Mouse (Mus musculus) Patski (cell line): ENCODE results near the gene Rad50. TPM values are rescaled to one million over a fixed set of nuclear protein-coding genes. Genes with fewer than 3 reads are reported as not detected.

Experiments
- ATAC-seq: fragments of 100-300 bp; one replicate; pipeline ENCODE4 v1.8.0; 2021
- CTCF ChIA-PET: fragments of 350-600 bp; sonication (Branson Sonifier 250); formaldehyde crosslinking; loops from one replicate; lab custom pipeline; 2022; ENCODE audit warnings: inconsistent platforms; lab: Charles Lee
- POLR2A ChIA-PET: fragments of 350-600 bp; sonication (Branson Sonifier 250); formaldehyde crosslinking; loops from one replicate; lab custom pipeline; 2022; ENCODE audit warnings: antibody characterized with exemption, inconsistent platforms; lab: Charles Lee
- DNase-seq: peaks from one replicate; pipeline ENCODE4 v3.0.0-alpha.2; 2011; ENCODE audit warnings: low read depth, low spot score
- H3K27me3 ChIP-seq: fragments of 371-371 bp; one replicate; pipeline ENCODE4 v1.5.1; 2021
- CTCF ChIP-seq: fragments of 100-300 bp; IDR thresholded peaks from one replicate; pipeline ENCODE4 v1.5.1; 2021
- in situ Hi-C: fragments of 300-500 bp; cut with MboI; formaldehyde crosslinking; loops from 3 replicates; pipeline ENCODE4 v1.11.1; 2018; ENCODE audit warnings: low pct_unique_long_range_greater_than_20kb, mixed read lengths
- polyA plus RNA-seq: library from polyadenylated mRNA; unstranded; gene quantifications from one replicate; pipeline ENCODE4 v1.2.3, GENCODE M21; 2021

The Rad50 gene
- 20.9 TPM for polyA plus RNA-seq

DNA sequence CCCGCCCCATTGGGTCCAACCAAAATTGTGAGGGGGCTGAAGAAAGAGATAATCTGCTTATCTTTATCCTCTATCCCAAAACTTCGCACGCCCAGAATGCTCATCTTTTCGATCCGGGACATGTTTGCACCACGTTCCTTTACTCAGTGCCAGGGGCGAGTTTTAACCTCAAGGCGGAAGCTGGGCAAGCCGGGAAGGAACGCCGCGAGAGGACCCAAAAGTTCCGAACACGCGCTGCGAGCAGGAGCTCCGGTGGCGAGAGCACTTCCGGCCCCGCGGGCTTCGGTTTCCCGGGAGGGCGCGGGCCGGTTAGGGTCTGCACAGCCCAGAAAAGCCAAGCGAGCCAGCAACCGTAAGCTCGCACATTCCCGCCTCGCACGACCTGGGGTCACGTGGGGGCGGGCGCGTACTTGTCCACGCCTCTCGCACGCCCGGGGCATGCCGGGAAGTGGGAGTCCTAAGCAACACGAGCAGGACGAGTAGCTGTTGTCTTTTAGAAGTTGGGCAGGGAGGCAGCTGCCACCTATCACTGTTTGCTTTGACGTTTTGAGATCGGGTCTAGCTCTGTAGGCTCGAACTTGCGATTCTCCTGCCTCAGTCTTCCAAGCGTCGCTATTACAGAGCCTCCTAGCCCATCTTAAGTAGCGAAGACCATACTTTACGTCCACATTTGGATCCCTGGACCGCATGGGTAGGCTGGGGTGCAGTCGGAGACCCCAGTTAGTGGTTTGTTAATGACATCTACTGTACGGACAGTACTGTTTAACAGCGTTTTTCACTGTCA is at the start of gene Rad50:
Rad50 (minus strand) TSS at position 386 of the 784 bp plus-strand sequence.
- in situ Hi-C loops, result no loop called here
- CTCF ChIA-PET, result interaction anchor here (0.9 to 1.4 kb wide), 2 partner anchors 13 to 30 kb away, joined by 3 to 4 read pairs; partner anchors contain the start of gene Il5

DNA sequence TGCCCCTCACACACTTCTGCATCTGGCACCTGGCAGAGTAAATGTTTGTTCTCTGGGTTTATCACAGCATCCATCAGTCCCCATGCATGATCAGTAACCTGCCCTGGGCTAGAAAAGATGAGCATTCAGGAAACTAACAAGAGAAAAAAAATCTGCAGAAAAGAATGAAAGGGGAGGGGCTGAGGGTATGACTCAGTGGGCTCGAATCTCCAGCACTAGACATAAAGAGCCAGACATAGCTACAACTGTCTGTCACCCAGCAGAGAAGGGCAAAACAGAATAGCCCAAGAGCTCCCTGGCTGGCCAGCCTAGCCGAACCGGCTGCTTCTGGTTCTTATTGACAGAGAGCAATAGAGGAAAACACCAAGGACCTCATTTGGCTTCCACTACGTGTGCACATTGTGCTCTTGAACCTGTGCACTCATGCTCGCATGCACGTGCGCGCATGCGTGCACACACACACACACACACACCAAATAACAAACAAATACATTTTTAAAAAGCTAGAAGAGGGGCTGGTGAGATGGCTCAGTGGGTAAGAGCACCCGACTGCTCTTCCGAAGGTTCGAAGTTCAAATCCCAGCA is 48.0 kb upstream of the Rad50 start:
- POLR2A ChIA-PET, result no interaction called here
- in situ Hi-C loops, result no loop called here
- DNase-seq (no peak), ATAC-seq (peak; percentile 57)
- CTCF ChIA-PET, result interaction anchor here (0.9 to 3.0 kb wide), 3 partner anchors 18 to 102 kb away, joined by 3 to 15 read pairs (median 6); no protein-coding TSS in a partner anchor
- H3K27me3 ChIP-seq, result no peaks in the 10 kb centered on the region
- no peak for TF ChIP-seq CTCF

More for the DNA sequence above, at the start of gene Rad50:
- TF ChIP-seq CTCF, result no peak
- H3K27me3 ChIP-seq, result no peaks in the 10 kb centered on the region
- ATAC-seq (peak; percentile 71), DNase-seq (peak; percentile 12)
- POLR2A ChIA-PET, result interaction anchor here (0.5 to 1.6 kb wide), 3 partner anchors 14 to 957 kb away, joined by 3 to 4 read pairs (median 3); no protein-coding TSS in a partner anchor

- H3K27me3 ChIP-seq, result no peaks in the 10 kb centered on the region
- in situ Hi-C loops, result loop anchor here (5.0 to 25.0 kb wide), 2 partner anchors 102 to 512 kb away; partner anchors contain the start of gene Il3
- POLR2A ChIA-PET, result no interaction called here
- CTCF ChIA-PET, result no interaction called here
- no peak for DNase-seq
- TF ChIP-seq CTCF, result no peak
- no peak for ATAC-seq
Measured at GRCm38 (mm10) chr11:53749716-53750352, 42.7 kb upstream of the Rad50 start.

- ChIA-PET CTCF (no interaction called here), POLR2A (no interaction called here)
- DNase-seq, result no peak
- no peak for ATAC-seq
- in situ Hi-C loops, result loop anchor here (25.0 kb wide), 1 partner anchor 513 kb away; the partner anchor contains the start of gene Il3
- no peak for TF ChIP-seq CTCF
- H3K27me3 ChIP-seq, result no peaks in the 10 kb centered on the region
Measured at GRCm38 (mm10) chr11:53749306-53749705, 42.2 kb upstream of the Rad50 start.

DNA sequence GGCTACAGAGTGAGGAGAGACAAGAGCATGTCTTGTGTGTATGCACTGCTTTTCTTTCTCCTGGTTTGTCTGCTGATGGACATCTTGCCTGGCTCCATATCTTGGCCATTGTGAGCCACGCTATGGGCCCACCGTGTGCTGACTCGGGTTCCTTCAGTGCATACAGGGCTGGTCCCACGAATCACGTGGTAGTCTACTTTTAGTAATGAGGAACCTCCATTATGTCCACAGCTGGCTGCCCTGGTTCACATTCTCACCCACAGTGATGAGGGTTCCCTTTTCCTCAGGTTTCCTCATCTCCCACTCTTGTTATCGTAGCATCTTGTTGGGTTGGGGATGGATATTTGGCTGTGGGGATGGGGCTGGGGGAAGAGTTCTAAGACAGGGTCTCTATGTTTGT is 41.5 kb upstream of the Rad50 start:
- POLR2A ChIA-PET, result no interaction called here

GRCm38 (mm10) chr11:53747985-53748384 is 40.9 kb upstream of the Rad50 start:
- in situ Hi-C loops, result loop anchor here (25.0 kb wide), 1 partner anchor 514 kb away; the partner anchor contains the start of gene Il3

More for the DNA sequence above, 41.5 kb upstream of the Rad50 start:
- TF ChIP-seq CTCF, result no peak
- no peak for DNase-seq
- in situ Hi-C loops, result loop anchor here (25.0 kb wide), 1 partner anchor 514 kb away; the partner anchor contains the start of gene Il3
- H3K27me3 ChIP-seq, result no peaks in the 10 kb centered on the region
- no peak for ATAC-seq
- CTCF ChIA-PET, result no interaction called here

GRCm38 (mm10) chr11:53745260-53745659 is 38.1 kb upstream of the Rad50 start:
- ATAC-seq (no peak), DNase-seq (no peak)
- H3K27me3 ChIP-seq, result no peaks in the 10 kb centered on the region
- peak; percentile 45 for TF ChIP-seq CTCF
- ChIA-PET POLR2A (no interaction called here), CTCF (interaction anchor here (2.1 kb wide), 1 partner anchor 105 kb away, joined by 12 read pairs; no protein-coding TSS in a partner anchor)
- in situ Hi-C loops, result loop anchor here (25.0 kb wide), 1 partner anchor 517 kb away; the partner anchor contains the start of gene Il3

More at GRCm38 (mm10) chr11:53747985-53748384, 40.9 kb upstream of the Rad50 start:
- no peak for ATAC-seq
- POLR2A ChIA-PET, result no interaction called here
- no peak for DNase-seq
- CTCF ChIA-PET, result no interaction called here
- TF ChIP-seq CTCF, result no peak
- H3K27me3 ChIP-seq, result no peaks in the 10 kb centered on the region

GRCm38 (mm10) chr11:53742353-53742752 is 35.2 kb upstream of the Rad50 start:
- no peaks in the 10 kb centered on the region for H3K27me3 ChIP-seq
- POLR2A ChIA-PET, result no interaction called here
- in situ Hi-C loops, result loop anchor here (25.0 kb wide), 1 partner anchor 520 kb away; the partner anchor contains the start of gene Il3
- no peak for ATAC-seq
- DNase-seq, result no peak
- no peak for TF ChIP-seq CTCF
- CTCF ChIA-PET, result interaction anchor here (0.6 to 1.7 kb wide), 3 partner anchors 31 to 115 kb away, joined by 3 to 9 read pairs (median 3); no protein-coding TSS in a partner anchor

DNA sequence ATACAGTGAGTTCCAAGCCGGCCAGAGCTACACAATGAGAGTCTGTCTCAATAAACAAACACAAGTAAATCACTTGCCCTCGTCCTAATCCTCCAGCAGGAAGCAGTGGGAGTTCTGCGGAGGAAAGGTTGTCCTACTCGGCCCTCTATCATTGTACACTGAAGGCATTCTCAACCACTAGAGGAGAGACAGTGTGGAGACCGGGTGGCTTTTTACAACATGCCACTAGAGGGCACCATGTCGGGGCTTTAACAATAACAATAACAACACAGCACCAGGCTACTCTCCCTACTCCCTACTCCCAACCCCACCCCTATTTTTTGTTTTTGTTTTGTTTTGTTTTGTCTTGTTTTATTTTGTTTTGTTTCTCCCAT is 30.4 kb upstream of the Rad50 start:
- peak; percentile 47 for ATAC-seq
- in situ Hi-C loops, result loop anchor here (25.0 kb wide), 1 partner anchor 525 kb away; the partner anchor contains the start of gene Il3

More for the DNA sequence above, 30.4 kb upstream of the Rad50 start:
- no peaks in the 10 kb centered on the region for H3K27me3 ChIP-seq
- CTCF ChIA-PET, result interaction anchor here (0.8 to 3.4 kb wide), 20 partner anchors 10 to 267 kb away, joined by 3 to 30 read pairs (median 4); partner anchors contain the start of genes Gm9837 and Rad50
- POLR2A ChIA-PET, result interaction anchor here (0.6 to 0.7 kb wide), 2 partner anchors 102 to 201 kb away, joined by 3 to 4 read pairs; no protein-coding TSS in a partner anchor
- TF ChIP-seq CTCF, result peak; percentile 66
- DNase-seq, result no peak
